Mouse (Mus musculus): Measurements from ENCODE around the gene Nos2. TPM values are rescaled to one million over a fixed set of nuclear protein-coding genes. Genes with fewer than 3 reads are reported as not detected.

Nos2 gene
- polyA plus RNA-seq (2012; rRNA removed) (0.02 TPM in 2 replicates), polyA plus RNA-seq (2014; fragmentation: Nextera tagmentation; extraction: Ambion mirVana) (0.04 TPM in 1 of 2 replicates, not detected in the other)

GRCm38 (mm10) chr11:78920411-78920939, at the start of gene Nos2:
TSS of gene Nos2 (plus strand) at chr11:78920787.
- DNase-seq (ENCODE audit: low read depth in 3 of 3, low spot score in 3 of 3) (no peak), ATAC-seq (ENCODE audit: insufficient read depth) (no peak)
- Histone ChIP-seq H3K4me2 (ENCODE audit: low read depth) (no peak within 1 kb of the TSS), H3K9me3 (ENCODE audit: control insufficient read depth, low read length) (no peaks in the 10 kb centered on the region), H3K9ac (replicated peaks) (no peak within 1 kb of the TSS), H3K4me1 (replicated peaks; ENCODE audit: control insufficient read depth in 2 of 2, insufficient read depth in 2 of 2, low read length in 1 of 2) (no peaks in the 10 kb centered on the region), H3K27ac (no peak within 1 kb of the TSS), H3K4me3 (ENCODE audit: insufficient read depth in 1 of 2, low read depth in 2 of 2, low read length in 2 of 2) (no peak within 1 kb of the TSS), H3K36me3 (replicated peaks; ENCODE audit: control insufficient read depth, insufficient read depth, low read depth) (no peaks in the 10 kb centered on the region), H3K27me3 (ENCODE audit: control insufficient read depth, insufficient read depth, low read length) (peaks cover 24% of the 10 kb centered on the region)
- no peak for TF ChIP-seq CTCF (IDR thresholded peaks at IDR 0.05; ENCODE audit: low read depth)
- TF ChIP-seq EP300 (IDR thresholded peaks at IDR 0.05; ENCODE audit: low read depth), result no peak
- WGBS (ENCODE audit: insufficient replicate concordance), result 27% methylated on average over 6 of the region's 6 CpGs

GRCm38 (mm10) chr11:78870891-78871290, 49.7 kb upstream of the Nos2 start:
- TF ChIP-seq CTCF (IDR thresholded peaks at IDR 0.05; ENCODE audit: low read depth) (no peak), EP300 (IDR thresholded peaks at IDR 0.05; ENCODE audit: low read depth) (no peak)
- ATAC-seq (ENCODE audit: insufficient read depth) (no peak), DNase-seq (ENCODE audit: low read depth in 3 of 3, low spot score in 3 of 3) (no peak)
- WGBS (ENCODE audit: insufficient replicate concordance), result 66% methylated on average over 4 of the region's 4 CpGs
- no peaks in the 10 kb centered on the region for H3K36me3 ChIP-seq (replicated peaks; ENCODE audit: control insufficient read depth, insufficient read depth, low read depth)
- H3K9me3 ChIP-seq (ENCODE audit: control insufficient read depth, low read length), result no peaks in the 10 kb centered on the region
- no peak overlapping the region for H3K27ac ChIP-seq
- no peak overlapping the region for H3K9ac ChIP-seq (replicated peaks)
- H3K4me1 ChIP-seq (replicated peaks; ENCODE audit: control insufficient read depth in 2 of 2, insufficient read depth in 2 of 2, low read length in 1 of 2), result no peaks in the 10 kb centered on the region
- H3K4me3 ChIP-seq (ENCODE audit: insufficient read depth in 1 of 2, low read depth in 2 of 2, low read length in 2 of 2), result no peak overlapping the region
- H3K27me3 ChIP-seq (ENCODE audit: control insufficient read depth, insufficient read depth, low read length), result no peaks in the 10 kb centered on the region
- no peak overlapping the region for H3K4me2 ChIP-seq (ENCODE audit: low read depth)

- H3K4me1 ChIP-seq (replicated peaks; ENCODE audit: control insufficient read depth in 2 of 2, insufficient read depth in 2 of 2, low read length in 1 of 2), result no peaks in the 10 kb centered on the region
- TF ChIP-seq EP300 (IDR thresholded peaks at IDR 0.05; ENCODE audit: low read depth) (no peak), CTCF (IDR thresholded peaks at IDR 0.05; ENCODE audit: low read depth) (no peak)
- ATAC-seq (ENCODE audit: insufficient read depth) (no peak), DNase-seq (ENCODE audit: low read depth in 3 of 3, low spot score in 3 of 3) (no peak)
- WGBS (ENCODE audit: insufficient replicate concordance), result 38% methylated on average over 2 of the region's 2 CpGs
- H3K4me2 ChIP-seq (ENCODE audit: low read depth), result no peak overlapping the region
- no peak overlapping the region for H3K9ac ChIP-seq (replicated peaks)
- H3K27ac ChIP-seq, result no peak overlapping the region
- no peaks in the 10 kb centered on the region for H3K9me3 ChIP-seq (ENCODE audit: control insufficient read depth, low read length)
- no peaks in the 10 kb centered on the region for H3K27me3 ChIP-seq (ENCODE audit: control insufficient read depth, insufficient read depth, low read length)
- no peaks in the 10 kb centered on the region for H3K36me3 ChIP-seq (replicated peaks; ENCODE audit: control insufficient read depth, insufficient read depth, low read depth)
- H3K4me3 ChIP-seq (ENCODE audit: insufficient read depth in 1 of 2, low read depth in 2 of 2, low read length in 2 of 2), result no peak overlapping the region
These were observed 47.8 kb upstream of the Nos2 start for GRCm38 (mm10) chr11:78872782-78873181.

GRCm38 (mm10) chr11:78879727-78880126, 40.9 kb upstream of the Nos2 start:
- no peak for TF ChIP-seq CTCF (IDR thresholded peaks at IDR 0.05; ENCODE audit: low read depth)
- no peak for TF ChIP-seq EP300 (IDR thresholded peaks at IDR 0.05; ENCODE audit: low read depth)
- no peaks in the 10 kb centered on the region for H3K27me3 ChIP-seq (ENCODE audit: control insufficient read depth, insufficient read depth, low read length)
- WGBS (ENCODE audit: insufficient replicate concordance), result 61% methylated on average over 3 of the region's 3 CpGs
- DNase-seq (ENCODE audit: low read depth in 3 of 3, low spot score in 3 of 3) (no peak), ATAC-seq (ENCODE audit: insufficient read depth) (no peak)
- no peaks in the 10 kb centered on the region for H3K36me3 ChIP-seq (replicated peaks; ENCODE audit: control insufficient read depth, insufficient read depth, low read depth)
- H3K9ac ChIP-seq (replicated peaks), result no peak overlapping the region
- H3K4me1 ChIP-seq (replicated peaks; ENCODE audit: control insufficient read depth in 2 of 2, insufficient read depth in 2 of 2, low read length in 1 of 2), result no peaks in the 10 kb centered on the region
- H3K27ac ChIP-seq, result no peak overlapping the region
- no peak overlapping the region for H3K4me3 ChIP-seq (ENCODE audit: insufficient read depth in 1 of 2, low read depth in 2 of 2, low read length in 2 of 2)
- no peak overlapping the region for H3K4me2 ChIP-seq (ENCODE audit: low read depth)
- H3K9me3 ChIP-seq (ENCODE audit: control insufficient read depth, low read length), result no peaks in the 10 kb centered on the region

- ATAC-seq (ENCODE audit: insufficient read depth) (no peak), DNase-seq (ENCODE audit: low read depth in 3 of 3, low spot score in 3 of 3) (no peak)
- no peak overlapping the region for H3K27ac ChIP-seq
- no peaks in the 10 kb centered on the region for H3K4me1 ChIP-seq (replicated peaks; ENCODE audit: control insufficient read depth in 2 of 2, insufficient read depth in 2 of 2, low read length in 1 of 2)
- no peaks in the 10 kb centered on the region for H3K9me3 ChIP-seq (ENCODE audit: control insufficient read depth, low read length)
- no peak overlapping the region for H3K4me2 ChIP-seq (ENCODE audit: low read depth)
- no peak overlapping the region for H3K9ac ChIP-seq (replicated peaks)
- H3K27me3 ChIP-seq (ENCODE audit: control insufficient read depth, insufficient read depth, low read length), result no peaks in the 10 kb centered on the region
- no peak overlapping the region for H3K4me3 ChIP-seq (ENCODE audit: insufficient read depth in 1 of 2, low read depth in 2 of 2, low read length in 2 of 2)
- H3K36me3 ChIP-seq (replicated peaks; ENCODE audit: control insufficient read depth, insufficient read depth, low read depth), result no peaks in the 10 kb centered on the region
- TF ChIP-seq CTCF (IDR thresholded peaks at IDR 0.05; ENCODE audit: low read depth) (no peak), EP300 (IDR thresholded peaks at IDR 0.05; ENCODE audit: low read depth) (no peak)
- 75% methylated on average over 1 of the region's 1 CpGs for WGBS (ENCODE audit: insufficient replicate concordance)
These were observed 33.9 kb upstream of the Nos2 start for GRCm38 (mm10) chr11:78886693-78887092.

Data from liver, embryonic 14.5 days (tissue).